Mouse (Mus musculus): ENCODE measurements at regions not wholly inside any gene's neighbourhood (a gene's known extent, or its start where the extent isn't known, plus 50 kb on each side); places are given as distances from the start of the nearest gene placed in this dataset.

DNA sequence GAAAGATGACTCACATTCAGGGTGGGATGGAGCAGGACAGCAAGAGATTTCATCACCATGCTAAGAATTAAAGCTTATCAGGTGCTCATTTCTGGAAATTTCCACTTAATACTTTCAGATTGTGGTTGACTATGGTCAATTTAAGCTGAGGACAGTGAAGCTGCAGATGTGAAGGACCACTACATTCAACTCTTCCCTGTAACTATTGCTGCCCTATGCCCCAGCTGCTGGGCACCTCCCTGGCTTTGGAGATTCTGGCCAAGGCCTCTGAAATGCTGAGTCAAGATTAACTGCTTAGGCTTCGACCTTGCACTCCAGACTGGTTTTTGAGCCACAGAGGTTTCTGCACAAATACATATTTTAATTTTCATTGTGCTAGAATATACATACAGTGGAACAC, 140.4 kb upstream of the Grik3 start:
- no peak for DNase-seq

DNA sequence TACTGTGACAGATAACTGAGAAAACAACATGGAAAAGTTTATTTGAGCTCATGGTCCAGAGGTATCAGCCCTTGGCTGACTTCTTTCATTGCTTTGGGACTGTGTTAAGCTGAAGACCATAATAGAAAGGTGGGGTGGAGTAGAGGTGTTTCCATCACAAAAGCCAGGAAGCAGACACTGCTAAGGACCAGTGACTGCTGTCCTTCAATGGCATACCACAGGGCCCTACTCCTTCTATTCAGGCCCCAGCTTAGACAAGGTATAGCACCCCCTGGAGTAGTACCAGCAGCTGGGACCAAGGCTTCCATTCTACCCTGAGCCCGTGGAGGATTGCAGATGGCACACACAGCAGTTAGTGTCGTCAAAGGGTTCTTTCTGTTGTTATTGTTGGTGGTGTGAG, 151.4 kb upstream of the Grik3 start:
- DNase-seq, result no peak

DNA sequence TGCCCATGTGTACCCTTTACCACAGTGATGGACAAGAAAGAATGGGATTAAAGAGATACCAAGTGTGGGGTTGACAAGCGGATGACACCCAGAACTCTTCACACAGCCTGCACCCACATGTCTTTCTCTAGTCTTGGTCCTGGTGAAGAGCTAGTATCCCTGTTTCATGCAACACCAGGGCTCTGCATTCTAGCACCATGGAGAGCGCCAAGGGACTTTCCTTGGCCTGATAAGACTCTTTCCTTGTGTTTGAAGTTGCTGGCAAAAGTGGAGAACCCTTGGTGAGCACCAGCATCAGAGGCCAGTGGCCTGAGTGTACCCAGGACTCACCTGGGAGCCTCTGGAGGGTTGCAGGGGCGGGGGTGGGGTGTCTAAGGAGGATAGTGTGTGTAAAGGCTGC, 161.7 kb upstream of the Grik3 start:
- DNase-seq, result no peak

DNA sequence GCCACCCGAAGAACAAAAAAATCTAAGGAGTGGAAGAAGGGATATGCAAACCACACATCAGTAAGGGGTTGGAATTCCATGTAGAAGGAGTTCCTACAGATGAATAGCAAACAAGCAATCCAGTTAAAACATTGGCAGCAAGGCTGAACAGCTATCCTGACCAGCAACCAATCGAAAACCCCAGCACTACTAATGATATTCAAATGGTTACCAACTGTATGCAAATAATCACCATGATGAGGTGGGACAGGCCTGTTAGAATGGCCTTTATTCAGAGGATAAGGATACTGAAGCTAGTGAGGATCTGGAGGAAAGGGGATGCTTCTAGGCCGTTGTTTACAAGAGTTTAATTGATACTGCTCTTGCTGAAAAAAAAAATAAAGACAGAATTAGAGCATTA, 166.0 kb upstream of the Grik3 start:
- DNase-seq, result no peak

DNA sequence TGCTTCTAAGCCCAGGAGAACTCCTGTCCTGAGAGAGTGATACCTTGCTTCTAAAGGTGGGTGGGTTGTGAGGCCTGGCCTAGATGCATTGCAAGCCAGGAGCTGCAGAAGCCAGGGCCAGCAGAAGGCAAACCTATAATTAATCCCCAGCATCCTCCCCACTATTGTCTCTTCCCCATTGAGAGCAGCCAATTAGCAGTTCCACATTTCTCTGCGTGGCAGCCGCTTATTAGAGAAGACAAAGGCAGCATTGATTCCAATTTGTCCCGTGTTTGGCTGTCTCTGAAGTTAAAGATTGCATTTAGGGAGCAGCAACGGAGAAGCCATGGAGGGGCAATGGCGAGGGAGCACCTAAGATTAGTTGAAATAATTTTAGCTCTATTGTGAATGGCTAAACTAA, 171.2 kb upstream of the Grik3 start:
- no peak for DNase-seq

DNA sequence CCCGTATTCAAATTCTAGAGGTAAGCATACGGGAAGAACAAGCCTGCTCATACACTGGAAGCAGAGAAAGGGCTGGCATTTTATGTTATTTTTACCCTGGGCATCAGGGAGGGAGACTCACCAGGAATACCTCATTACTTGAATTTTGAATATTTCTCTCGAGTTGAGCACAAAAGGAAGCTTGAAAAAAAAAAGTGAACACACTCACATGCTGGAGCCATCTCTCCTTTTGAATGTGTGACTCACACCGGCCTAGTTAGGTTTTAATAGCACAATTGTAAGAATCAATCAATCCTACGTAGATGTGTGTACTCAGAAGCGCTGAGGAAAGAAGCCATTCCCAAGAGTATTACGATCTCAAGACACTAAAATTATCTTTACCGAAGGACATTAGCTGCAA, 172.2 kb upstream of the Grik3 start:
- DNase-seq, result no peak

DNA sequence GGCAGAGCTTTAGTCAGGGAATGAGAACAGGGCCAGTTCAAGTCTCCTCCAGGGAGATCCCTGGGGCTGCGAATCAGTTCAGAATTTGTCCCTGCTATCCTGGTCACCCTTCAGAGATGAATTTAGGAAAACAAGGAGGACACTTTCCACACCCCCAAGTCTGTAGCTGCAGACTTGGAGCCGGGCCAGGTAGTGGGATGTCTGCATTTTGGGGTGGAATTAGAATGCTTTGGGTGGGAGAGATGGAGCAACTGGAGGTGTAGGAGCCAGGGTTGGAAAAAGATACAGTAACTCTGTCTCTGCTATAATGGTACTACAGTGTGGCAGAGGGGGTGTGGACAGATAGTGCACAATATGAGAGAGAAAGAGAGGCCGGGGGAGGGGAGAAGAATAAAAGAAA, 173.6 kb upstream of the Grik3 start:
- DNase-seq, result no peak

DNA sequence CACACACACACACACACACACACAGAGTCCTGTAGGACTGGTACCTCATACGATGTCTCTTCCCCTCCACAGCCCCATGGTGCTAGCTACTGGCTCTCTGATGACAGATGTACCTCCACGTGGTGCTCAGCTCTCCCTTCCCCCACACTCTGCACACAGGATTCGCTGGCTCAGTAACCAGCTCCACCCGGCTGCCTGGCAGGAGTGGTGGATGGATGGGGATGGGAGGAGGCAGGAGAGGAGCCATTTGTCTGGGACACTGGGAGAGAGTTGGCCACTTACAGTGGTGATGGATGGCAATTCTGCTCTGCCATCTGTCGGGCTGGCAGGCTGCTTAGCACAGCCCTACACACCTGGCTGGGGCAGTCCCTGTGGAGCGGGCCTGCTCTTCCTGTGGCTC, 174.7 kb upstream of the Grik3 start:
- DNase-seq, result no peak

DNA sequence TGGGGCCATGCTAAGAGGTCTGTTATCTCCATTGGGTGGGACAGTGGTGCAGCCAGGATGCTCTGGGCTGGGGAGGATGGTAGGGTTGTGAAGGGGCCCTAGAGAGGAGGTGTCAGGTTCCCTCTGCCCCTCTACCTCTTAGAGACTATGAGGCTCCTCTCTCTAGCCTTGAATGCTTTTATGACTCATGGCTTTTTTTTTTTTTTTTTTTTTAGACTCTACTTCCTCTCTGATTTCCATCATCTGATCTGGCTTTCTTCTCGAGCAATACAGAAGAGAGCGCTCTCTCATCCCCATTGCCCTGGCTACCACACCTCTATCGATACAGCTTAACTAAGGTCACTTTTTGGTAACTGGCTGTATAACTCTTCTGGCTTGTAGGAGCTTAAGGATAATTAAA, 176.6 kb upstream of the Grik3 start:
- no peak for DNase-seq

DNA sequence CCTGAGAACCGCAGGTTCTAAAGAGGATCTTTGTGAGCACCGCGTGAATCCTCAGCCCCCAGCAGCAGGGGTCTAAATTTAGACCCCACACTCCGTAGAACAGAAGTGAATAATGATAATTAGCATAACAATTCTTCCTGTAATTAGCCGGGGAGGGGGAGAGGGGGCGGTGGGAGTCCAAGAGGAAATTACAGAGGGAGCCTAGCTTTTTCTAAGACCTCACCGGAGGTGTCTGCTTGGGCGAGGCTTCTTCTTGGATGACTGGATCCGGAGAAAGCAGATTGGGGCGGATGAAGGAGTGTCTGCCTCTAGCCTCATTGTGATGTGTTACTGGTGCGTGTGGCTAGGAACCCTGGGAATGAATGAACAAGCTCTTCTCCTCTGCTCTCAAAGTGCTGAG, 177.2 kb upstream of the Grik3 start:
- DNase-seq, result no peak

DNA sequence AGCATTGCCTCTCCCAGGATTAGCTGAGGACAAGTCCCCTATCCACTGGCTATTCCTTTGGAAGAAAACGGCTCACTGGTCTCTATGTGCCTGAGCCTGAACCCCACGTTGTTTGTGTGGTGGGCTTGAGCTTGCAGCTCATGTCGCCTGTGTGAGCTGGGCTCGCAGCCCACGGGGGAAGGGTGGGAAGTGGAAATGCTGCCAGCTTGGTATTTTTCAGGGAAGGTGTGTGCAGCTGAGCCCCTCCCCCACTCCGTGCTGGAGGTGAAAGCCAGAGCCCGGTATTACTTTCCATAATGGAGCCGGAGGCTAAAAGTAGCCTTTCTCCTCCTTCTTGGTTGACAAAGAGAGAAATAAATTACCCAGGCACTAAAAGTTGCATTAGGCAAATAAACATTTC, 180.5 kb upstream of the Zc3h12a start:
- DNase-seq, result no peak

DNA sequence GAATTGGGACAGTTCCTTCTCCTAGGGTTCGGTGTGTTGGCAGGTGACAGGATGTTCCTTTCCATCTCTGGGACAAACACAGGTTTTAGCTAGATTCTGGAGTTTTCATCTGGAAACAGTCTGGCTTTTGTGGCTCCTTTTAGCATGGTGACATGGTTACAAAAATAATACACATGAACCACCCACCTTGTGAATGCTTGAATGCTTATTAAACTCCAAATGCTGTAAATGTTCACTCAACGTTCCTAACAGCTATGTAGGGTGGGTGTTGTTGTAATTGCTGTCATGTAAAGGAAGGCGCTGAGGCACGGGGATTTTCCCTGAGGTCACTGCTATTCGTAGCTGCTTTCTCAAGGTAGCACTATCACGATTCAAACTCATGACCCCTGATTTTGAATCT, 178.1 kb upstream of the Zc3h12a start:
- no peak for DNase-seq

DNA sequence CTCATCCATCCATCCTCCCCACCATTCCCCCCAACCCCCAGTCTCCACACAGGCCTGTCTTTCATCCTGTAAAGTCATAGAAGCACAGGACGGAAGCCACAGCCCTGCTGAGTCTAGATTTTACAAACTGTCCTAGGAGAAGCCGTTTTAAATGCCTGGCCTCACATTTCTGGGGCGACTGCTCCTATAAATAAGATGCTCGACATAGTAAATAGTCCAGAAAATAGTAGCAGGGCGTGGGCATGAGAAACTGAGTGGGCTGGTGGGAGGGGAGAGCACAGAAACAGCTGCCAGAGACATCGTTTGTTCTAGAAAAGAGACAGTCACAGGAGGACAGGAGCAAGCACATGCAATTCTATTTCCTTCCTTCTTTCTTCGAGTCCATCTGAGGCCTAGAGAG, 175.0 kb upstream of the Zc3h12a start:
- DNase-seq, result no peak

DNA sequence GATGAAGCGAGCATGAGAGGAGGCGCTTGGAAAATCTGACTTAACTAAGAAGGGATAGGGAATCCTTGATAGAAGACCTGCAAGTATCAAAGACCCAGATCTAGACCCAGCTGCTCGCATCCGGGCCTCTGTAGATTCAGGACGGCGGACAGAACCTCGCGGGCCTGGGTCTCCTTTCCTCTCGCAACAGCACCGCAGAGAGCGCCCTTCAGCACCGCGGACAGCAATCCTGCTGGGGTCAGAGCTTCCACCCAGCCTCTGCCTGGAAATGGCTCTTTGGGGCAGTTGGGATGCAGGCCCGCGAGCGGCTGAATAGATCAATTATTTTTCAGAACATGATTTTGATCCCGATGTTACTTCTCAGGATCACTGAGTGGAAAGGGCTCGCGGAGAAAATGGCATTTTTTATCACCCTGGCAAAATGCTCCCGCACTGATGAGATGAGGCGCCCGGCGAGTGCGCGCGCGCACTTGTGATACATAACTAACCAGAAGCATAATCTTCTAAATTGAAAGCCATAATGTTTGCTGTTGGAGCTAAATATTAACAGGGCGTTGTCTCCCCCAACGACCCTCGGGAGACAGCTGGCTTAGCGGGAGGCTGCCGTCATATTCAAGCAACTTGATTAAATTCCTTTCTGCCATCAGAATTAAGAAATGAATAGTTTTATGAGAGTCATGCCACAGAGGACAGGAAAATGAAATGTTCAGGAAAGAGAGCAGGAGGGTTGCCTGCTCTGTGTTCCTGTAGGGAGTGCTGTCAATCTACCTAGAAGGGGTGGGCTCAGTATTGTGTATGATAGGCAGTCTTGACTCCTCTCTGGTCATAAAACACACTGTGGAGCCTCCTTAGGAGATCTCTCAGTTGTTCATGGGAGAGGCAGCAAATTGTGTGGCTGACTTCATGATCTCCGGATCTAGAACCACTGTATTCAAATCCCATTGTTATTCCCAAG, 173.1 kb upstream of the Zc3h12a start:
- DNase-seq, result no peak

DNA sequence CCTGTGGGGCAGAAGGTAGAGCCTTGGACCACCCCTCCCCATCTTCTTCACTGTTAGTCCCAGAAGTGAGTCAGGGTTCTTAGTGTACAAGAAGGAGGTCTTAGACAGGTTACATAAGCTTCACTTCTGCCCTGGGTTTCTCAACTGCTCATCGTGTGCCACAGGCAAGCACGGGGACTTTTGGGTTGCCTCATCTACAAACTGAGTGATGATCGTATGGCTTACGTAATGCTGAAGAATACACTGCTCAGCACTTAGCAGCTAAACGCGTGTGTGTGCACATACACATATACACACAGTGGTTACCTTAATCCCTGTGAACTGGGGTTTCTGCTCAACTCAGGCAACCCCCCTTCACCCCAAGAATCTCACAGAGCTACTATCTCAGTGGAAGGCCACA, 163.1 kb upstream of the Zc3h12a start:
- no peak for DNase-seq

DNA sequence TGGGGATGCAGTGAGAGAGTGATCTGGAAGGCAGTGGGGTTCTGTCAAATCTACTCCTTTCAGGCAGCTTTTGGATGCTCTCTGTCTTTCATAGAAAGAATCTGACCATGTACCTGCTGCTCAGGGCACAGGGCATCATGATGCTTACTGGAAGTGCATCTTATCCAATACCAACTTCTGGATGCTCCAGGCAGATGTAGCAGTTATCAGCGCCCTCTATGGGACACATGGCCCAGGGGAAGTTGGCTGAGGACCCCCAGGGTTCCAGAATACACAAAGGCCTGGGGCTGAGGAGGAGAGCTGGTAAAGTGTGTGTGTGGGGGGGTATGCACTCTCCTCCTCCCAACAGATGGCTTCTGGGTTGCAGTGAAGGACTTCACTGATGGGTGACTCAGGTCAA, 162.1 kb upstream of the Zc3h12a start:
- DNase-seq, result no peak

DNA sequence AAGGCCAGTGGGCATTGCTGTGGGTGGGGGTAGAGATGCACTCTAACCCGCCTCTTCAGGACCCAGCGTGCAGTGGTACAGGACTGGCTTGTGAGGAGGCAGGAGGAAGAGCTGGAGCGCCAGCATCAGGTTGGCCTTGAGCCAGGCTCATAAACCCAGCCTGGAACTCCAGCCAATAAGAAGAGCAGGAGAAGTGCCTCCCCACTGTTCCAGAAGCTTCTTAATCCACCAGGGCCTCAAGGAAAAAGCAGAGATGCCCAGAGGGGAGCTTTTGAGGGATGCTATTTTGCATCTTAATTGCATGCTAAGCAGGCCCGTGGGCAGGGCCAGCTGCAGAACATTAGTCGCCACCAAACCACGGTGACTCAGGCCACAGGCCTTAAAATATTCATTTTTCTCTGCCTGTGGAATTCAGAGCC, 161.4 kb upstream of the Zc3h12a start:
- no peak for DNase-seq

DNA sequence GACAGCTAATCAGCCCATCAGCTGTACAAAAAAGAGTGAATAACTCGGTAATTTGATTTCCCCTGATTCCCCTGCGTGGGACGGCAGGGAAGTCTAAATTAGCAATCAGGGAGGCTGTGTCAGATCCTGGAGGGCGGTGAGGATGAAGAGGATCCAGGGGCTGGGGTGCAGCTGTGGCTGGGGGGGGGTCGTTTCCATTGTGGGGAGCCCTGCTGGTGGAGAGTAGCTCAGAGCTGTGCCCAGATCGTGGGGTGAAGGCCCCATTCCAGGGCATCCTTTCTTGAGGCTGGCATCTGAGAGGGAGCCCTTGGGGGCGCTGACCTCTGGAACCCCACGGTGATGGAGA, 155.3 kb upstream of the Zc3h12a start:
- no peak for DNase-seq

DNA sequence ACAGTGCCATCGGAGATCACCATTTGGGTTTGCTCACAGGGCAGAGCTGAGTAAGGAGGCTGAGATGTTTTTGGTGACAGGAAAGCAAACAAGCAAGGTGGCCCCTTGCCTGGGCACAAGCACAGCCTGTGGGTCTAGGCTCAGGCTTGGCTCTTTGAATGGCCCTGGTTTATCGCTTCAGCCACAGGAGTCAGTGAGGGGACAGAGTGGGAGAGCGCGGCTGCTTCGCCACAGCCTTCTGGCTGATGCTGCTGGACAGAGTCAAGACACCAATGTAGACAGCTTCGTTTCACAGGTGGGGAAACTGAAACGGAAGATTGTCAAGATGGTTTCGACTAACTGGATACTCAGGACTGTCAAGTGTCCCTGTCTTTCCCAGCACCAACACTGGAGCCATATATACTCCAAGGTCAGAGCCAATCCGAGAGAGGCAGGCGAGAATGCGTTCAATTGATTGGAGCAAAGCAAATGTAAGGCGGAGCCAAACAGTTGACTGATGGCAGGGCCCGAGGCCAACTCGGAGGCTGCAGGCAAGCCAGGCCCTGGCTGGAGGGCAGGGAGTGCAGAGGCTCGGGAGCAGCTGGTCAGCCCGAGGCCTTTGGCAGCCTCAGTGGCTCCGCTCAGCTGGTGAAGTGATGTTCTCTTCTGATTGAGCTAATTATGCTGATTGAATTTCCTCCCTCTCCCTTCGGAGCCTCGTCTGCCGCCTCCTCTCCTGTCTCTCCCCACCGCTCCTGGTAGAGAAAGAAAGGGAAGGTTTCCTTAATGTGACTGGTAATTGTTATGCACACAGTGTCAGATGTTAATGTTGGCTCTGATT, 154.7 kb upstream of the Zc3h12a start:
- peak; percentile 30 for DNase-seq

DNA sequence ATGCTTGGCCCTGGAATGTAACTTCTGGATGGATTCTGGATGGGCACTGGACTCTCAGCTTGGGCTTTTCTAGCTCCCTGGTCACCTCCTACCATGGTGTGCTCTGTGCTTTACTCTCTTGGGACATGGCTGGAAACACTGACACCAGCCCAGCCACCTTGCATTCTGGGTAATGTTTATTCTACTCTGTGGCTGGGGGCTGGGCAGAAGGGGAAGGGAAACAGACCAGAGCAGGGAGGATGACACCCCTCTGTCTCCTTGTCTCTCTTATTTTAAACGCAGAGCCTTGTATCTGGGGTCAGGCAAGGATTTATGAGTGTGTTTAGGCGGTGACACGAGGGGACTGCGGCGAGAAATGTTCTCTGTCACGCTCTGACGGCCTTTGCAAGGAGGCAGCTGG, 151.5 kb upstream of the Zc3h12a start:
- DNase-seq, result no peak

DNA sequence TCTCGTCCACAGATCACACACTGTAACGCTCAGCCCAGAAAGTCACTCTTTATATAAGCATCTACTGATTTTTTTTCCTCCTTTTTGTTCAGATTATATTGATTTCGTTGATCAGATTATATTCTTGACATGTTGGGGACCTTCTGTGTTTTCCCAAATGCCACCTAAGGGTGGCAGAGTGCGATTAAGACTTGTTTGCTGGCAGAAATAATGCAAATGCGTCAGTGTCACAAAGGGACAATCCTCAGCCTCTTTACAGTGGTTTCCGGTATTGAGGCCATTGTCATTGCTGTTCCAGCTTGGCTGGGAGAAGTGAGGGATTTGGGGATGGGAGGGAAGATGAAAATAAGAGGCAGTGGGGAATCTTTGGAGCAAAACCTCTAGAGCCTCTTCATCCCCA, 149.2 kb upstream of the Zc3h12a start:
- no peak for DNase-seq

DNA sequence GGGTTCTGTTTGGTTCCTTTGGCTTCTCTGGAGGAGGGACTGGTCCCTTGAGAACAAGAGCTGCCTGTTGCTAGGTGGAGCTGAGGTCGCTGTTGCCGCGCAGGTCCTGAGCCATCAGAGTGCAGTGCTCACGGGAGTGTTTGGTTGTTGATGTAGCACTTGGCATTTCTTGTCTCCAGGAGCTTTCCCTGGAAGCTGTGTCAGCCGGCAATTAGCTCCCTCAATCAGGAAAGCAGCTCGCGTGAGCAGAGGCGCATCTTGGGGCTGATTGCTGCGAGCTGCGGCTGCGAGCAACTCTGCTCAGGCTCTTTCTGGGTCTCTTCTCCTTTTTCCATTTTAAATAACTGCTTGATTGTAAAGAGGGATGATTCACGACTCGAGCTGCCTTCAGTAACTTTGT, 147.6 kb upstream of the Zc3h12a start:
- DNase-seq, result no peak

DNA sequence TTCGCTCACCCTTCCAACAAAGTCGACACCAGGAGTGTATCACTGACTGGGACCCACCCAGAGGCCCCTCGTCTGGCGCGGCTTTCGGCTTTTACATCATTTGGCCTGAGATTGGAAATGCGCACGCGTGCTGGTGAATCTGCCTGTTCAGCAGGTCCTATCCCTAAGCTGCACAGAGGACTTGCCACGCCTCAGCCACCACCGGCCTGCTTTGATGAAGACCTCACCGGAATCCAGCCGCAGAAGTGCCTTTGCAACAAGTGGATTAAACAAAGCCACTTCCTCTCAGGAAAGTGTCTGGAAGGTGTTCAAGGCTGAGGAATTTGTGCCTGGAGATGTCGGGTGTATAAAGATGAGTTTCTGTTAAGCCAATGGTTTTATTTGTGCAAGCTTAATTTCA, 143.3 kb upstream of the Zc3h12a start:
- no peak for DNase-seq

DNA sequence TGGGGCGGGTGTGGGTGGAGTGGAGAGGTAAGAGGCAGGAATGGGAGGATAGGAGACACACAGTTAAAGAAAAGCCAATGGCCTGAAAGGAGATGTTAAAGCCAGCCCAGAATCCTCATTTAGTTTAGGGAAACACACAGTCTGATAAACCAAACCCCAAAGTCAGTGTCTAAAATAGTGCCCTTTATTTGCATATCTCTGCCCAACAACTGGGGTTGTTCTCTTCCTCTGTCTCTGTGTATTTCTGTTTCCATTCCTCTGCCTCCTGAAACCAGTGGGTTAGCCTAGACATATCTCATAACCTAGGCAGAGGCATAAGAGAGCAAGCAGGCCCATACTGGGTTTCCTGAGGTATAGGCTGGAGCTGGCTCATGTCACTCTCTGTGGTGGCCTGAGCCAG, 138.6 kb upstream of the Zc3h12a start:
- DNase-seq, result no peak
